Mouse (Mus musculus) 3T3-L1 (cell line): Measurements from ENCODE around the gene Enthd1.

Experiments
- DNase-seq: peaks from one replicate; pipeline ENCODE4 v3.0.0-alpha.2; 2015; ENCODE audit warnings: low read depth, low spot score

The Enthd1 gene

GRCm38 (mm10) chr15:80485601-80486000 lies 79.4 kb downstream of the Enthd1 start:
- DNase-seq: peak; percentile 50

GRCm38 (mm10) chr15:80483041-80483705 lies 81.8 kb downstream of the Enthd1 start:
- no peak for DNase-seq

- DNase-seq: no peak
These were observed 82.6 kb downstream of the Enthd1 start for GRCm38 (mm10) chr15:80482348-80482747.

- no peak for DNase-seq
These were observed 90.4 kb downstream of the Enthd1 start for GRCm38 (mm10) chr15:80474429-80475002.

- DNase-seq: no peak
These were observed 97.1 kb downstream of the Enthd1 start for GRCm38 (mm10) chr15:80467876-80468275.

- no peak for DNase-seq
These were observed 102.8 kb downstream of the Enthd1 start for GRCm38 (mm10) chr15:80462106-80462505.

GRCm38 (mm10) chr15:80461446-80461845 lies 103.5 kb downstream of the Enthd1 start:
- no peak for DNase-seq

GRCm38 (mm10) chr15:80460011-80460410 lies 104.9 kb downstream of the Enthd1 start:
- DNase-seq: no peak

GRCm38 (mm10) chr15:80457984-80458383 lies 107.0 kb downstream of the Enthd1 start:
- DNase-seq: no peak

GRCm38 (mm10) chr15:80454486-80454885 lies 110.5 kb downstream of the Enthd1 start:
- no peak for DNase-seq

- DNase-seq: no peak
These were observed 112.5 kb downstream of the Enthd1 start for GRCm38 (mm10) chr15:80452425-80452824.

GRCm38 (mm10) chr15:80445956-80446687 lies 118.8 kb downstream of the Enthd1 start:
- DNase-seq: no peak

GRCm38 (mm10) chr15:80440195-80440594 lies 124.8 kb downstream of the Enthd1 start:
- no peak for DNase-seq

- DNase-seq: no peak
These were observed 126.5 kb downstream of the Enthd1 start for GRCm38 (mm10) chr15:80438423-80438822.

- no peak for DNase-seq
These were observed 127.0 kb downstream of the Enthd1 start for GRCm38 (mm10) chr15:80437996-80438395.

GRCm38 (mm10) chr15:80436961-80437360 lies 128.0 kb downstream of the Enthd1 start:
- peak; percentile 25 for DNase-seq

GRCm38 (mm10) chr15:80430324-80430723 lies 134.6 kb downstream of the Enthd1 start:
- no peak for DNase-seq

GRCm38 (mm10) chr15:80418146-80418545 lies 146.8 kb downstream of the Enthd1 start:
- no peak for DNase-seq

- DNase-seq: no peak
These were observed 147.9 kb downstream of the Enthd1 start for GRCm38 (mm10) chr15:80417066-80417465.

GRCm38 (mm10) chr15:80415132-80415531 lies 149.8 kb downstream of the Enthd1 start:
- no peak for DNase-seq

GRCm38 (mm10) chr15:80413988-80414721 lies 150.8 kb downstream of the Enthd1 start:
- DNase-seq: peak; percentile 20

GRCm38 (mm10) chr15:80413070-80413469 lies 151.9 kb downstream of the Enthd1 start:
- no peak for DNase-seq
